Mouse (Mus musculus) neural tube, embryonic 12.5 days (tissue): ENCODE measurements around the gene Trmt10b. TPM values are rescaled to one million over a fixed set of nuclear protein-coding genes. Genes with fewer than 3 reads are reported as not detected.

Experiments used
- ATAC-seq: fragments of 200-750 bp; cut with Nextera tagmentation; 2 replicates; pipeline ENCODE4 v1.8.0; 2017; ENCODE audit warnings: low read depth, mild to moderate bottlenecking, moderate TSS enrichment, moderate library complexity; ENCODE audit not compliant: low FRiP score
- H3K27ac ChIP-seq: fragments of 300-500 bp; sonication (generic); 2 replicates; pipeline ENCODE4 v1.5.1; 2016
- H3K27me3 ChIP-seq: fragments of 300-500 bp; sonication (generic); replicated peaks from 2 replicates; pipeline ENCODE4 v1.6.1; 2016; ENCODE audit warnings: mild to moderate bottlenecking
- H3K36me3 ChIP-seq: fragments of 300-500 bp; sonication (generic); 2 replicates; pipeline ENCODE4 v1.6.1; 2016; ENCODE audit warnings: mild to moderate bottlenecking
- H3K4me1 ChIP-seq: fragments of 300-500 bp; sonication (generic); 2 replicates; pipeline ENCODE4 v1.6.1; 2016
- H3K4me2 ChIP-seq: fragments of 300-500 bp; sonication (generic); replicated peaks from 2 replicates; pipeline ENCODE4 v1.6.1; 2016; ENCODE audit warnings: mild to moderate bottlenecking
- H3K4me3 ChIP-seq: fragments of 300-500 bp; sonication (generic); 2 replicates; pipeline ENCODE4 v1.5.1; 2016
- H3K9ac ChIP-seq: fragments of 300-500 bp; sonication (generic); 2 replicates; pipeline ENCODE4 v1.6.1; 2016; ENCODE audit warnings: mild to moderate bottlenecking
- H3K9me3 ChIP-seq: fragments of 300-500 bp; sonication (generic); 2 replicates; pipeline ENCODE4 v1.6.1; 2016; ENCODE audit warnings: mild to moderate bottlenecking
- WGBS: fragments of 180-500 bp; shearing (Covaris S2); methylation state at CpG from one replicate; pipeline ENCODE4 v1.1.7; 2016; 5-methylcytosine and 5-hydroxymethylcytosine counted together
- polyA plus RNA-seq: library from polyadenylated mRNA; unstranded; fragments of >200 nt; fragmentation: Nextera tagmentation; extraction: Ambion mirVana; gene quantifications from 2 replicates; pipeline ENCODE4 v1.2.1, GENCODE M21; 2016

Gene Trmt10b
- polyA plus RNA-seq, 1 experiment from 2014 or later: 22.1 TPM

DNA sequence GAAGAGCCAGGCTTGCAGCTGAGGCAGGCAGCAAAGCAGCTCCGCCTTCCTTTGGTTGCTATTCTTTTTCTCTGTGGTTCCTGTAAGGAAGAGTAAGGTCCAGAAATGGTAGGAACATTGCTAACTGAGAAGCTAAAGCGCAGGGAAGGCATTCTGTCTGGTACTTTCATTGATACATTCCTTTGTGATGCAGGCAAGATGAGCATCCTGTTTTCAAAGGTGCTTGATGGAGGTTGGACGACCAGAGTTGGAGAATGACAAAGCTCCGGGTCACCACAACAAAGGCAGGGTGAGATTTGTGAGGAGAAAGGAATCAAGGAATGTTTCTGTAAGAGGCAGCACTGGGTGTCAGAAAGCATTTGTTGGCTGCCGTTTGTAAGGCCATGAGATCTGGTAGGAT lies 9.0 kb upstream of the Trmt10b start:
- WGBS: 72% methylated on average over 5 of the region's 5 CpGs
- H3K9me3 ChIP-seq: no peaks in the 10 kb centered on the region
- H3K4me1 ChIP-seq: no peaks in the 10 kb centered on the region
- no peak overlapping the region for H3K27ac ChIP-seq
- no peaks in the 10 kb centered on the region for H3K36me3 ChIP-seq
- no peak overlapping the region for H3K9ac ChIP-seq
- no peaks in the 10 kb centered on the region for H3K27me3 ChIP-seq
- no peak overlapping the region for H3K4me2 ChIP-seq
- no peak for ATAC-seq
- no peak overlapping the region for H3K4me3 ChIP-seq

DNA sequence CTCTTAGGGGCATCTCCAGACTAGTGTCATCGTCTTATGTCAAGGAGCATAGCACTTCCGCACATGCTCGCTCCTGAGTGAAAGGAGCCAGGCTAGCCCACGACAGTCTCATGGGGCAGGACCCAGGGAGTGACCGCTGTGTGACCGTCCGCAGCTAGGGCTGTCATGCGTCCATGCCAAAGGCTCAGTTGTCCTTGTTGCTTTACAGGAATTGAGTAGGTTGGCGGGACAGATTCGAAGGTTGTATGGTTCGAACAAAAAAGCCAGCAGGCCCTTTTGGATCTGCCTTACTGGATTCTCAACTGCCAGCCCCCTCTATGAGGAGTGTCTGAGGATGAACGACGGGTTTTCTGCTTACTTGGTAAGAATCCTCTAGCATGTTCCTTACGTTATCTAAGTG lies 8.6 kb downstream of the Trmt10b start:
- 96% methylated on average over 14 of the region's 14 CpGs for WGBS
- peaks cover 63% of the 10 kb centered on the region for H3K36me3 ChIP-seq
- ATAC-seq: no peak

DNA sequence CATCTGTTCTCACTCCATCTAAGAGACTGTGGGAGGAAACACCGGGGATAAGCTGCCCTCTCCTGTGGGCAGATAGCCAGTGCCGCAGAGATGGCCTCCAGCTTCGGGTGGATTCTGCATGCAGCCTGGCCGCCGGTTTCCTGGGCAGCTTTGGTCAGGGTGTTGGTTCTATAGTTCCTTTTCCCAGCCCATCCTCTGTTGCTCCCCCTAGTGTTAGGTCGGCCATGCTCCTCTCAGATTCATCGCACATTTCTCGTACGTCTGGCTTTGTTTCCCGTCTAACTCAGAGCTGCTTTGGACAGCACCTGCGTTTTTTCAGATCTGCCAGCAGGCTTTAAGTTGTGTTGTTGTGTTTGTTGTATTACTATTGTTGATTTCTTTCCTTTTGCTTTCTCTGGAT lies 11.1 kb downstream of the Trmt10b start:
- no peak for ATAC-seq
- H3K27ac ChIP-seq: no peak overlapping the region
- no peaks in the 10 kb centered on the region for H3K9me3 ChIP-seq
- no peaks in the 10 kb centered on the region for H3K4me1 ChIP-seq
- WGBS: 39% methylated on average over 11 of the region's 11 CpGs
- no peak overlapping the region for H3K9ac ChIP-seq
- H3K4me3 ChIP-seq: no peak overlapping the region
- no peak overlapping the region for H3K4me2 ChIP-seq
- no peaks in the 10 kb centered on the region for H3K27me3 ChIP-seq
- H3K36me3 ChIP-seq: peaks cover 56% of the 10 kb centered on the region

More for the DNA sequence above, 8.6 kb downstream of the Trmt10b start:
- H3K4me3 ChIP-seq: no peak overlapping the region
- H3K9ac ChIP-seq: no peak overlapping the region
- no peaks in the 10 kb centered on the region for H3K4me1 ChIP-seq
- H3K9me3 ChIP-seq: no peaks in the 10 kb centered on the region
- no peak overlapping the region for H3K4me2 ChIP-seq
- no peaks in the 10 kb centered on the region for H3K27me3 ChIP-seq
- no peak overlapping the region for H3K27ac ChIP-seq

DNA sequence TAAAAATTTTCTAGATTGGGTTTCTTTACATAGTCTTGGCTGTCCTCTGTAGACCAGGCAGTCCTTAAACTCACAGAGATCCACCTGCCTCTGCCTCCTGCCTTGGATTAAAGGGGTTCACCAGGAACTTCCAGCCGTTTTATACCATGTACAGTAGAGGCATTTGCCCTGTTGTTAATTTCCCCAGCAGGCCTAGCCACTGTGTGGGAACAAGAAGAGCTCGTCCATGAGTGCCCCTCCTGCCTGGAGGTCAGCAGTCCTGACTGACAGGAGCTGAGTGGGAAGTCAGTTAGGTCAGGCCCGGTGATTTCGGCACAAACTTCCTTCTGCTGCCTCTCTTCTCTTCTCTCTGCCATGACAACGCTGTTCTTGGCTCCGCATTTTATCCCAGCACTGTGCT lies 11.7 kb downstream of the Trmt10b start:
- no peak overlapping the region for H3K27ac ChIP-seq
- no peak overlapping the region for H3K9ac ChIP-seq
- H3K9me3 ChIP-seq: no peaks in the 10 kb centered on the region
- 90% methylated on average over 6 of the region's 6 CpGs for WGBS
- H3K27me3 ChIP-seq: no peaks in the 10 kb centered on the region
- H3K4me3 ChIP-seq: no peak overlapping the region
- peaks cover 55% of the 10 kb centered on the region for H3K36me3 ChIP-seq
- H3K4me1 ChIP-seq: no peaks in the 10 kb centered on the region
- H3K4me2 ChIP-seq: no peak overlapping the region
- no peak for ATAC-seq

DNA sequence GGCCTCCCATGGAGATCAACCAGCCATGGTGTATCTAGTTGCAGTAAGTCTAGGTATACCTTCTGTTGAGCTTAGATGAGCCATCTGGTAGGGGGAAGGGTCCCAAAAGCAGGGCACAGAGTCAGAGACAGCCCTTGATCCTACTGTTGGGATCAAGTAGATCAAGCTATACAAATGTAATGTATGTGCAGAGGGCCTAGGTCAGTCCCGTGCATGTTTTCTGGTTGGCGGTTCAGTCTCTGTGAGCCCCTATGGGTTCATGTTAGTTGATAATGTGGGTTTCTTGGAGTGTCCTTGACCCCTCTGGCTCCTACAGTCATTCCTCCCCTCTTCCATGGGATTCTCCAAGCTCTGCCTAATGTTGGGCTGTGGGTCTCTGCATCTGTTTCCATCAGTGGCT lies 14.1 kb downstream of the Trmt10b start:
- 96% methylated on average over 2 of the region's 2 CpGs for WGBS
- Histone ChIP-seq H3K27me3 (no peaks in the 10 kb centered on the region), H3K4me1 (no peaks in the 10 kb centered on the region), H3K4me3 (no peak overlapping the region), H3K9ac (no peak overlapping the region), H3K9me3 (no peaks in the 10 kb centered on the region), H3K27ac (no peak overlapping the region), H3K36me3 (peaks cover 55% of the 10 kb centered on the region), H3K4me2 (no peak overlapping the region)
- ATAC-seq: no peak

DNA sequence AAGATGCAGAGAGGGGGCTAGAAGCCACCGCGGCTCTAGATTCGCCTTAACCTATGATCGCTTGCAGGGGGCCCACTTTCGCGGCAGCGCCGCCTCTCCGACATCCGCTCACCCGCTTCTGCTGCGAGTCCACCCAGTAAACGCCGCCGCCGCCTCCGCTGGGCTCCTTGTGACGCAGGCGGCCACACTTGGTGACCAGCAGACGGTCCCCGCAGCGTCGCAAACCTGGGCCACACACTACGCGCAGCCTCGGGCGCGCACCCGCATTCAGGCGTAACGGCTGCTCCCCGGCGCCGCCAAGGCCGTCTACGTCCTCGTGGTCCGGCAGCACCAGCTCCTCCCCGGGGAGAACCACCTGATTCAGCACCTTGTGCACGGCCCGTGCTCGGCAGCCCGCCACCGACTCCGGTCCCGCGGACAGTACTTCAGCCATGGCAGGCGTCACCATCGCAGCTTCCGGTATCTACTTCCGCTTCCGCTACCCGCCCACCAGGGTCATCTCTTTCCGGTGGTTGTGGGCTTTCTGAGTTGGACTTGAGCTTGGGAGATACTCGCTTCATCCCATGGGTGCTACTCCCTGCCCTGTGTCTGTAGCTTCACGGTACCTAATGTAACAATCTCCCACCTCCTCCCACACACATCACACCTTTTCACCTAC lies 23.4 kb downstream of the Trmt10b start:
- H3K4me1 ChIP-seq: peaks cover 15% of the 10 kb centered on the region
- peak overlapping the region; percentile 93 for H3K4me3 ChIP-seq
- peak overlapping the region; percentile 91 for H3K9ac ChIP-seq
- peak; percentile 87 for ATAC-seq
- peak overlapping the region; percentile 65 for H3K27ac ChIP-seq
- H3K27me3 ChIP-seq: peaks cover 22% of the 10 kb centered on the region
- under 1% methylated on average over 56 of the region's 56 CpGs for WGBS
- peak overlapping the region; percentile 79 for H3K4me2 ChIP-seq
- H3K9me3 ChIP-seq: no peaks in the 10 kb centered on the region
- H3K36me3 ChIP-seq: peaks cover 27% of the 10 kb centered on the region

DNA sequence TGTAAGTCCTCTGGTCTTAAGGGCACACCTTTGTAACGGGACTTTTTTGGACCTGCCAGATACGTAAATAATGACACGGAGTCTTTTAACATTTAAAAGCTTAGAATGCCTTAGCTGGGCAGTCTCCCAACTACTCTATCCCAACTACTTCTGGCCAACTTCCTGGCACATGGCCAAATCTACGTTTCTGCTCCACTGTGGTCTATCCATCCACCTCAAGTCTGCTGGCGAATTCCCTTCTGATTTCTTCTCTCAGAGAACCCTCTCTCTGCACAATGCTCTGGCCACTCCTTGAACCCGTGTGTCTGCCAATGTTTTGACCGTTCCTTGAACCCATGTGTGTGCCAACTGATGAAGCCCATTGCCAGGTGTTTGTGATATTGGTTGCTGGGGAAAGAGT lies 34.2 kb downstream of the Trmt10b start:
- Histone ChIP-seq H3K27me3 (no peaks in the 10 kb centered on the region), H3K36me3 (no peaks in the 10 kb centered on the region), H3K4me3 (no peak overlapping the region), H3K4me2 (no peak overlapping the region), H3K27ac (no peak overlapping the region), H3K9ac (no peak overlapping the region), H3K9me3 (no peaks in the 10 kb centered on the region), H3K4me1 (no peaks in the 10 kb centered on the region)
- ATAC-seq: no peak
- WGBS: 88% methylated on average over 7 of the region's 7 CpGs

DNA sequence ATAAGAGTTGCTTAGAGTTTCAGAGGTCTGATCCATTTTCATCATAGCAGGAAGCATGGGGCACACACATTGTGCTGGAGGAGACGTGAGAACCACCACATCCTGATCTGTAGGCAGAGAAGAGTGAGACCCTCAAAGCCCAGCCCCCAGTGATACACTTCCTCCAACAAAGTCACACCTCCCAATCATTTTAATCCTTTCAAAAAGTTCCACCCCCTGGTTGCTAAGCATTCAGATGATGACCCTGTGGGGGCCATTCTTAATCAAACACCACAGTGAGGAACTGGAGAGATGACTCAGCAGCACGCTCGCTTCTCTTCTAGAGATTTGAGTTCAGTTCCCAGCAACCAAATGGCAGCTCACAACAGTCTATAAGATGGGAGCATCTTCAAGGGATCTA lies 35.5 kb downstream of the Trmt10b start:
- no peaks in the 10 kb centered on the region for H3K27me3 ChIP-seq
- H3K9me3 ChIP-seq: no peaks in the 10 kb centered on the region
- no peak overlapping the region for H3K27ac ChIP-seq
- no peaks in the 10 kb centered on the region for H3K36me3 ChIP-seq
- no peaks in the 10 kb centered on the region for H3K4me1 ChIP-seq
- no peak overlapping the region for H3K4me3 ChIP-seq
- H3K9ac ChIP-seq: no peak overlapping the region
- WGBS: 78% methylated on average over 3 of the region's 3 CpGs
- H3K4me2 ChIP-seq: no peak overlapping the region
- ATAC-seq: no peak

DNA sequence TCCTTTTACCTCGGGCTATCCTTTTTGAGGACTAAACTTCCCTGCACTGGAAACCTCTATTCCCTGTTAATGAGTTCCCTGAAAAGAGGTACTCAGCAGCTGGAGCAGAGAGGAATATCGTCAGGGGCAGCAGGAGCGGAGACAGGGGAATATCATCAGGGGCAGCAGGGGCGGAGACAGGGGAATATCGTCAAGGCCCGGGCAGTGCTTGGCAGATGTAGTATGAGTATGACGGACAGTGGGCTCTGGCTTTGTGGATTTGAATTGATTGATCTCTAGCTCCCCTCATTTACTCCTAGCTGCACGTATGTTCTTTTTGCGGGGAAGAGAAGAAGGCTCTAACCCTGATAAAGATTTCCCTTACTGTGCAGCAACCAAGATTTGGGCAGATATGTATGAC lies 44.3 kb downstream of the Trmt10b start:
- H3K9ac ChIP-seq: peak overlapping the region; percentile 87
- 64% methylated on average over 9 of the region's 9 CpGs for WGBS
- H3K9me3 ChIP-seq: no peaks in the 10 kb centered on the region
- 0 out of 2 replicates have a peak, but pooled peaks cover under 1% of the 10 kb centered on the region for H3K36me3 ChIP-seq
- peak overlapping the region; percentile 77 for H3K4me2 ChIP-seq
- peaks cover 13% of the 10 kb centered on the region for H3K4me1 ChIP-seq
- no peak overlapping the region; the same call in 1 of the 2 replicates for H3K4me3 ChIP-seq
- peak overlapping the region; percentile 87; the same call in 1 of the 2 replicates for H3K27ac ChIP-seq
- no peak for ATAC-seq
- no peaks in the 10 kb centered on the region for H3K27me3 ChIP-seq

DNA sequence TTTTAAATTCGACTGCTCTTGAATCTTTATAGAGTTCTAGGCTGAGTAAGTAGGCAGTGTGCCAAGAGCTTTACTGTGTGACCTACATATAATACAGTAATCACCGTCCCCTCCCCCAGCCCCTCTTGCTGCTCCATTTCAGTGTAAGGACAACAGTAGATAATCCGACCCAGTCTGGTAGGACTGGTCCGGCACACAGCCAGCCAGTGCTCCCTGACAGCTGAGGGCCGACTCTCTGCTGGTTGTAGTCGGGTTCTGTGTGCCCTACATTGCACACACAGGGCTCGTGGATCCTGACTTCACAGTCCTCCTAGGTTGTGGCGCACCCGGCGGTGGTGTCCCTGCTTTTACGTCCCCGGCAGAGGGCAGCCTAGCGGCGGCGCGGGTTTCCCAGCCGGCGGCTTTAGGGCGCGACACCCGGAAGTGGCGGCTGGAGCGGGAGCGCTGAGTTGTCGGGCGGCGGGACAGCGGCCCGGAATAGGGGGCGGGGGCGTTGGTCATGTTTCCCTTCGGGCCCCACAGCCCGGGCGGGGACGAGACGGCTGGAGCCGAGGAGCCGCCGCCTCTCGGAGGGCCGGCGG lies 44.8 kb downstream of the Trmt10b start, which contains the start of gene Dcaf10:
Gene Dcaf10, plus strand, starts transcription at position 433 of the 581 bp plus-strand sequence.
- peaks cover 13% of the 10 kb centered on the region for H3K4me1 ChIP-seq
- peak within 1 kb of the TSS; percentile 77 for H3K4me2 ChIP-seq
- H3K27me3 ChIP-seq: no peaks in the 10 kb centered on the region
- H3K9me3 ChIP-seq: no peaks in the 10 kb centered on the region
- WGBS: 1% methylated on average over 40 of the region's 42 CpGs
- peak within 1 kb of the TSS; percentile 87 for H3K27ac ChIP-seq
- 0 out of 2 replicates have a peak, but pooled peaks cover 2% of the 10 kb centered on the region for H3K36me3 ChIP-seq
- H3K4me3 ChIP-seq: peak within 1 kb of the TSS; percentile 94
- peak; percentile 95 for ATAC-seq
- H3K9ac ChIP-seq: peak within 1 kb of the TSS; percentile 87

DNA sequence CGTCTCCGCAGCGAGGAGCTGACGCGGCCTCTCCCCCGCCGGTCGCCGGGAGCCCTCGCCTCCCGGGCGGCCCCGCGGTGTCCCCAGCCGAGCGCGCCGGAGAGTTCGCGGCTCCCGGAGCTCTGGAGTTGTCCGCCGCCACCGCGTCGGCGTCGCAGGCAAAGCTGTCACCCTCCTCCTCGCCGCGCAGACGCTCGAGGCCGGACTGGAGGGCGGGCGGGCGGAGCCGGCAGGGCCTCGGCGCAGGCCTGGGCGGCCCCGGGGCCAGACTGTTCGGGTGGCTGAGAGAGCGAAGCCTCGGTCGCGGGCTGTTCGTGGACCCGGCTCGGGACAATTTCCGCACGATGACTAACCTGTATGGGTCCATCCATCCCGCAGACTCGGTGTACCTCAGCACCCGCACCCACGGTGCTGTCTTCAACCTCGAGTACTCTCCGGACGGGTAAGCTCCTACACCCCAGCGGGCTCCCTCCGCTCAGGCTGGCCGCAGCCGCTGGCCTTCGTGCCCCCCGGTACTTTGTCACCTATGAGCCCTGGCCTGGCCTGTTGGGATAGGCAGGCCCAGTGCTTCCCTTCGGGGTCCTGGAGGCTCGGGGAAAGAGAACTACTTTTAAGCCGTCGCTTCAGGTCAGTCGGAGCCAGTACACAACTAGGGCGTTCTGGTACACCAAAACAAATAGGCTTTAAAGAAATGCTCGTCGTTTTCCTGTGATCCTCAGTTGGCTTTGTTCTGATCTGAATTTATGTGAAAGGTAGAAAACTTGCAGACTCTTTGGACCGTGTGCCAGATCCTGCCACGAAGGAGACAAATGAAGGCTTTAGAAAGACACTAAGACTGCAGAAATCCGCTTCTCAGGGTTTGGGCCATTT lies 45.6 kb downstream of the Trmt10b start, which contains the start of gene Exosc3:
Gene Exosc3, minus strand, starts transcription at position 447 of the 870 bp plus-strand sequence.
- peak within 1 kb of the TSS; percentile 77 for H3K4me2 ChIP-seq
- no peaks in the 10 kb centered on the region for H3K27me3 ChIP-seq
- under 1% methylated on average over 76 of the region's 76 CpGs for WGBS
- peaks cover 13% of the 10 kb centered on the region for H3K4me1 ChIP-seq
- H3K27ac ChIP-seq: peak within 1 kb of the TSS; percentile 87
- peak within 1 kb of the TSS; percentile 94 for H3K4me3 ChIP-seq
- no peaks in the 10 kb centered on the region for H3K9me3 ChIP-seq
- peak within 1 kb of the TSS; percentile 87 for H3K9ac ChIP-seq
- H3K36me3 ChIP-seq: peaks cover 5% of the 10 kb centered on the region; the same call in 1 of the 2 replicates
- peak; percentile 85 for ATAC-seq

DNA sequence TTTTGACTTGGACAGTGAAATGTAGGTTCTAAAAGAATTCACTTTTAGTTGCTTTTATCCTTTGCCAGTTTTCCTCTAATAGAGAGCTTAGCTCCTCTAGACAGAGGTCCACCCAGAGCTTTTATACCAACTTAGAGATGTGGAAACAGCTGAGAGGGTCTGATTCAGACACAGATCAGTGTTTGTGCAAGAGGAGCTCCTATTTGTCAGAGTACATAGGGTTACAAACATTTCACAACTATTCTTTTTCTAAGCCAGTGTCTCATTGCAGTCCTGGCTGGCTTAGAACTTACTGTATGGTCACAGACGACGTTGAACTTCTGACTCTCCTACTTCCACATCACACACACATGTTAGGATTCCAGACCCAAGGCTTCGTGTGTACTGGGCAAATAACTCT lies 59.7 kb downstream of the Trmt10b start:
- ATAC-seq: no peak
- no peaks in the 10 kb centered on the region for H3K9me3 ChIP-seq
- no peak overlapping the region for H3K4me2 ChIP-seq
- H3K4me3 ChIP-seq: no peak overlapping the region
- H3K9ac ChIP-seq: no peak overlapping the region
- no peaks in the 10 kb centered on the region for H3K4me1 ChIP-seq
- no peak overlapping the region for H3K27ac ChIP-seq
- no peaks in the 10 kb centered on the region for H3K27me3 ChIP-seq
- H3K36me3 ChIP-seq: peaks cover 12% of the 10 kb centered on the region; the same call in 1 of the 2 replicates
- 92% methylated on average over 3 of the region's 3 CpGs for WGBS
